Mouse (Mus musculus): ENCODE measurements around the gene Olfr1057.
"Not testable (repeated sequence)": the region's sequence is repeated elsewhere in the genome, so short reads cannot be mapped to it uniquely, and the experiment has no call there.

Olfr1057 gene

DNA sequence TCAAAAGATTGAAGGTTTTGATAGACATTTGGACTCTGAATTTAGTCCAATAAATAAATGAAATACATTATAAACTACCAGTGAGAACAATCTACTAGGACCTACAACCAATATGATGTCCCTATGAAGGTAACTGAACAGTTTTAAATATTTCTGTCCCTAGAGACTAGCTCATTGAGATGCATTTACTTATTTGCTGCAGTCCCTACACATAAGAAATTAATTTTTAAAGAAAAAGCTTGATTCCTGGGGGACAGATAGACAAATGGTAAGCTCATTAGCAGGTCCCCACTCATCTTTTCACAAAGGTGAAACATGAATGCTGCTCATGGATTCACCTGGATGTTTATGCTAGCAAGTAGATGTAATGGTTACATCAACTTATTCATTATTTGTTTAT is at the start of gene Olfr1057:
TSS of gene Olfr1057 (minus strand) at position 101 of the 400 bp plus-strand sequence.
- DNase-seq (ENCODE audit: low spot score in 2 of 2) = no peak

DNA sequence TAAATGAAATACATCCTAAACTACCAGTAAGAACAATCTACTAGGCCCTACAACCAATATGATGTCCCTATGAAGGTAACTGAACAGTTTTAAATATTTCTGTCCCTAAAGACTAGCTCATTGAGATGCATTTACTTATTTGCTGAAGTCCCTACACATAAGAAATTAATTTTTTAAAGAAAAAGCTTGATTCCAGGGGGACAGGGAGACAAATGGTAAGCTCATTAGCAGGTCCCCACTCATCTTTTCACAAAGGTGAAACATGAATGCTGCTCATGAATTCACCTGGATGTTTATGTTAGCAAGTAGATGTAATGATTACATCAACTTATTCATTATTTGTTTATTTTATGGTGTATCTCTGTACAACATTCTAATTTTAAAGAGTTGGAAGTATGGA is 48.5 kb upstream of the Olfr1057 start, which contains the start of gene Olfr1062:
TSS of gene Olfr1062 (minus strand) at position 101 of the 400 bp plus-strand sequence.
- DNase-seq (ENCODE audit: low spot score in 2 of 2) = not testable (repeated sequence)

GRCm38 (mm10) chr2:86413950-86414349 is 35.8 kb upstream of the Olfr1057 start, which contains the start of gene Olfr1061:
Olfr1061 (minus strand) TSS chr2:86414050.
- DNase-seq (ENCODE audit: low spot score in 2 of 2) = no peak

DNA sequence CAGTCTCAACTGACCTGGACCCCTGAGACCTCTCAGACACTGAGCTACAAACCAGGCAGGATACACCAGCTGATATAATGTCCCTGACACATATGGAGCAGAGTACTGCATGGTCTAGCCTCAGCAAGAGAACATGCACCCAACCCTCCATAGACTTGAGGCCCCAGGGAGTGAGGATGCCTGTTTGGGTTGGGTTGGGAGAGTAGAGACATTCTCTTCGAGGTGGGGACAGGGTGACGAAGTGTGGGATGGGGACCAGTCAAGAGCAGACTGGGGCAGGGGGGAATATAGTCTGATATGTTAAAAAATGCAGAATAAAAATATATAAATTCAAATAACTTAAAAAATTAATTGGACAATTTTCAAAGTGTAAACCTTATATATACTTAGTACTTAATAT is 16.9 kb upstream of the Olfr1057 start:
- no peak for DNase-seq (ENCODE audit: low spot score in 2 of 2)

DNA sequence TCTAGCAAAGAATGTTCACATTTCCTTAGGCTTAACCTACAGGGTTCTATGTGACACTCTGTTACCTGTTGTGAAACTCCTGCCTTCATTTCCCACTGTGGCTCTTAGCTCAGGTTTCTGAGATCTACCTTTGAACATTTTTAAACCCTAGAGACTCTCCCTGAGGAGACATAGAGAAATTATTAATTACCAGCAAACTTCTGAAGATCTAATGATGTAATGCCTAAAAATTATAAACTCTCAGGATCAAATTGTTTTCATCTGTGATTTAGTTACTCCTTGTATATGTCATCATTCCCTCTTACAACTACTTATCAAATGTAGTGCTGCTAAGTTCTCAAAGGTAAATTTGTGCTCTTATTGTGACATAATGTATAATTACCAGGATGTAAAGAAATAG is 10.3 kb upstream of the Olfr1057 start, which contains the start of gene Olfr1058:
TSS of gene Olfr1058 (minus strand) at position 101 of the 400 bp plus-strand sequence.
- DNase-seq (ENCODE audit: low spot score in 2 of 2) = not testable (repeated sequence)

- not testable (repeated sequence) for DNase-seq (ENCODE audit: low spot score in 2 of 2)
Measured at GRCm38 (mm10) chr2:86366342-86366741, 11.9 kb downstream of the Olfr1057 start.

GRCm38 (mm10) chr2:86362369-86362768 is 15.8 kb downstream of the Olfr1057 start, which contains the start of gene Olfr1056:
Olfr1056 (minus strand) TSS chr2:86362469.
- DNase-seq (ENCODE audit: low spot score in 2 of 2) = no peak

DNA sequence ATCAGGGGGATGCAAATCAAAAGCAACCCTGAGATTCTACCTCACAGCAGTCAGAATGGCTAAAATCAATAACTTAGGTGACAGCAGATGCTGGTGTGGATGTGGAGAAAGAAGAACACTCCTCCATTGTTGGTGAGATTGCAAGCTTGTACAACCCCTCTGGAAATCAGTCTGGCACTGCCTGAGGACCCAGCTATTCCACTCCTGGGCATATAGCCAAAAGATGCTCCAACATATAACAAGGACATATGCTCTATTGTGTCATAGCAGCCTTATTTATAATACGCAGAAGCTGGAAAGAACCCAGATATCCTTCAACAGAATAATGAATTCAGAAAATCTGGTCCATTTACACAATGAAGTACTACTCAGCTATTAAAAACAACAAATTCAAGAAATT is 26.4 kb downstream of the Olfr1057 start:
- DNase-seq (ENCODE audit: low spot score in 2 of 2) = not testable (repeated sequence)

DNA sequence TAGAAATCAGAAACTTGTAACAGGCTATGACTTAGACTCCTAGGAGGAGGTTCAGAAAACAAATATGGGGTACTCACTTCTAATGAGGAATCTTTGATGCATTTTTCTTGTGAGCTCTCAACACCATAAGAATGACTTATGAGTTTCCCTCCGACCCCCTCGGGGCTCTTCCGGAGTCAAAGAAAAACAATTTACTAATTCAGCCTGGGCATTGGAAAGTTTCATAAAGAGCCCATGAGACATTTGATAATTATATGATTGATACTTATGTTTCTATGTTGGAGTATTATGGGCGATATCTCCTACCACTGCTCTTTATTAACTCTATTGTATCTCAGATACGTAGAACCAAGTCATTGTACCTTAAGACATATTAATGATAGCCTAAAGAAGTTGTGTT is 28.0 kb downstream of the Olfr1057 start, which contains the start of gene Olfr1055:
TSS of gene Olfr1055 (minus strand) at position 101 of the 400 bp plus-strand sequence.
- no peak for DNase-seq (ENCODE audit: low spot score in 2 of 2)

DNA sequence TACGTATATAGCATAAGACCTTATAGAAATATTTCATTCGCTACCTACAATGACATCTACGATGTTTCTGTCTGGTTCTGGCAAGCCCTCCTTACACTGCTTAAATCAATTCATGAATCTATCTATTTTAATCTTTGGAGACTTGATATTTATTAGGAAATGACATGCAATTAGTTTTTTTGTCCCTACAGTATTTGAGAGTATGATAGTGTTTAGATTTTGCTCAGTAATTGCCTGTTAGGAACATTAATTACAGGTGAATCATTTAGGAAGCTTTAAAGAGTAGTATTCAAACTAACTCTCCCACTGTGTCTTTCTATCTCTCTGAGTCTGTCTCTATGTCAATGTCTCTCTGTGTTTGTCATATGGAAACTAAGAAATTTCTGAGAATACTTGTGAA is 42.9 kb downstream of the Olfr1057 start, which contains the start of gene Olfr1054:
TSS of gene Olfr1054 (minus strand) at position 101 of the 400 bp plus-strand sequence.
- DNase-seq (ENCODE audit: low spot score in 2 of 2) = no peak

Measured in spleen, postnatal 4 days (tissue).